Mouse (Mus musculus) limb, embryonic 14.5 days (tissue): ENCODE data around the gene Fam92b. TPM values are rescaled to one million over a fixed set of nuclear protein-coding genes. Genes with fewer than 3 reads are reported as not detected.

Experiments
- ATAC-seq: fragments of 200-750 bp; cut with Nextera tagmentation; 2 replicates; pipeline ENCODE4 v1.8.0; 2017; ENCODE audit warnings: low read depth, moderate number of reproducible peaks, moderate TSS enrichment; ENCODE audit not compliant: low FRiP score
- DNase-seq: peaks from one replicate; pipeline ENCODE4 v3.0.0-alpha.2; 2015; ENCODE audit warnings: low spot score
- H3K27ac ChIP-seq: fragments of 300-500 bp; sonication (generic); replicated peaks from 2 replicates; pipeline ENCODE4 v1.5.1; 2014; ENCODE audit warnings: low read depth, mild to moderate bottlenecking, low read length, moderate library complexity, mixed read lengths
- H3K27me3 ChIP-seq: fragments of 300-500 bp; sonication (generic); 2 replicates; pipeline ENCODE4 v1.6.1; 2014; ENCODE audit warnings: low read length, mixed read lengths; ENCODE audit not compliant: control insufficient read depth, insufficient read depth
- H3K36me3 ChIP-seq: fragments of 300-500 bp; sonication (generic); 2 replicates; pipeline ENCODE4 v1.6.1; 2014; ENCODE audit warnings: mild to moderate bottlenecking, low read length, moderate library complexity, mixed read lengths; ENCODE audit not compliant: control insufficient read depth, insufficient read depth
- H3K4me1 ChIP-seq: fragments of 300-500 bp; sonication (generic); 2 replicates; pipeline ENCODE4 v1.6.1; 2014; ENCODE audit warnings: antibody characterized with exemption, low read length, mixed read lengths; ENCODE audit not compliant: control insufficient read depth, insufficient read depth
- H3K4me2 ChIP-seq: fragments of 300-500 bp; sonication (generic); replicated peaks from 2 replicates; pipeline ENCODE4 v1.6.1; 2014; ENCODE audit warnings: low read depth, mild to moderate bottlenecking, low read length, moderate library complexity; ENCODE audit not compliant: severe bottlenecking
- H3K4me3 ChIP-seq: fragments of 300-500 bp; sonication (generic); replicated peaks from 2 replicates; pipeline ENCODE4 v1.5.1; 2014; ENCODE audit warnings: low read length
- H3K9ac ChIP-seq: fragments of 300-500 bp; sonication (generic); 2 replicates; pipeline ENCODE4 v1.6.1; 2014; ENCODE audit warnings: mild to moderate bottlenecking, low read depth, low read length, moderate library complexity; ENCODE audit not compliant: severe bottlenecking
- H3K9me3 ChIP-seq: fragments of 300-500 bp; sonication (generic); 2 replicates; pipeline ENCODE4 v1.6.1; 2016; ENCODE audit warnings: low read length; ENCODE audit not compliant: control insufficient read depth
- POLR2A ChIP-seq: fragments of 200-500 bp; IDR thresholded peaks from 2 replicates; pipeline ENCODE4 v1.8.0; 2012; ENCODE audit warnings: inconsistent platforms, mild to moderate bottlenecking, moderate library complexity, borderline replicate concordance; ENCODE audit not compliant: insufficient read depth, insufficient read length; ENCODE audit errors: extremely low read depth
- WGBS: fragments of 180-500 bp; shearing (Covaris S2); extraction: QIAGEN DNeasy Blood & Tissue Kit; methylation state at CpG from one replicate; pipeline ENCODE4 v1.1.7; 2014; 5-methylcytosine and 5-hydroxymethylcytosine counted together
- polyA plus RNA-seq, 2 experiments: library from polyadenylated mRNA; depleted of rRNA in 1 of 2; stranded (reverse) in 1 of 2; unstranded in 1 of 2; fragments of >200 nt; fragmentation: Nextera tagmentation in 1 of 2; extraction: Ambion mirVana in 1 of 2; gene quantifications; 2 replicates each; pipeline versions ENCODE4 v1.2.1 to v1.2.3; 2012 to 2014

Fam92b gene
- polyA plus RNA-seq, 2 experiments: not detected

DNA sequence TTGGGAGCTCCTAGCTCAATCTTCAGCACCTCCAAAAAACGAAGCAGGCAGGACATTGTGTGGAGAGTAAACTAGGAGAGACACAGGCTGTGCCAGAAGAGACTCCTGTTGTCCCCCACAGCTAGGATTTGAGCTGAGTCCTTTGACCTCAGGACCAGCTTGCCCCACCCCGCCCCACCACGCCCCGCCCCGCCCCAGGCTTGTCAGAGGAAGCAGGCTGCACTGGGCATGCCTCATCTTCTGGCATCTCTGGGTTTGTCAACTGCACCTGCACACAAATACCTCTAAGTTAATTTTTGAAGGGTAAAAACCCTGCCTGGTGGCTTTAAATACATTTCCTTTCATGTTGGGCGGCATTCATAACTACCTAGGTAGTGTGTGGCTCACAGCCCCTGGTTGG is 24.1 kb upstream of the Fam92b start:
- H3K27me3 ChIP-seq: no peaks in the 10 kb centered on the region
- no peak for DNase-seq
- H3K4me2 ChIP-seq: no peak overlapping the region
- no peak for ATAC-seq
- no peak overlapping the region for H3K9ac ChIP-seq
- no peak overlapping the region for H3K27ac ChIP-seq
- no peak overlapping the region for H3K4me3 ChIP-seq
- H3K9me3 ChIP-seq: peaks cover 5% of the 10 kb centered on the region
- H3K4me1 ChIP-seq: no peaks in the 10 kb centered on the region
- TF ChIP-seq POLR2A: no peak
- no peaks in the 10 kb centered on the region for H3K36me3 ChIP-seq
- WGBS: 77% methylated on average over 6 of the region's 6 CpGs

DNA sequence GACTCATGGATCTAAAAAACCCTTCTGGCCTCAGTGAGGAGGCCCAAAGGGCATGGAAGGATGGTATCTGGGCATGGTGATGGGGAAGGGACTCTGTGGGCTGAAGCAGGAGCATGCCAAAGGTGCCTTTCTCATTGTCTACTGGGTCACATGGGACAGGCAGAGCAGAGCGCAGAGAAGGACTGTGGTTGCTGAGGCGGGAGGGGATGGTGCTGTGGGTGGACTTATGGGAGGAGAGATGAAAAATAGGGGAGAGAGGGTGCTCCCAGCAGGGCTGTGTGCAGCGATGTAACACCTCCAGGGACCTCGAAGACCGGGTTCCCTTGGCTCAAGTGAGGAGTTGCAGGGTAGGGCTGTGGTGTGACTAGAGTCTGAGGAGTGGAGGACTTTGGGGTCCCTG is 14.9 kb upstream of the Fam92b start:
- no peaks in the 10 kb centered on the region for H3K9me3 ChIP-seq
- no peaks in the 10 kb centered on the region for H3K36me3 ChIP-seq
- no peak overlapping the region for H3K4me3 ChIP-seq
- H3K4me1 ChIP-seq: peaks cover 21% of the 10 kb centered on the region
- H3K9ac ChIP-seq: no peak overlapping the region
- WGBS: 97% methylated on average over 5 of the region's 5 CpGs
- peak overlapping the region; percentile 79 for H3K27ac ChIP-seq
- DNase-seq: no peak
- no peaks in the 10 kb centered on the region for H3K27me3 ChIP-seq
- TF ChIP-seq POLR2A: no peak
- no peak overlapping the region for H3K4me2 ChIP-seq
- no peak for ATAC-seq

DNA sequence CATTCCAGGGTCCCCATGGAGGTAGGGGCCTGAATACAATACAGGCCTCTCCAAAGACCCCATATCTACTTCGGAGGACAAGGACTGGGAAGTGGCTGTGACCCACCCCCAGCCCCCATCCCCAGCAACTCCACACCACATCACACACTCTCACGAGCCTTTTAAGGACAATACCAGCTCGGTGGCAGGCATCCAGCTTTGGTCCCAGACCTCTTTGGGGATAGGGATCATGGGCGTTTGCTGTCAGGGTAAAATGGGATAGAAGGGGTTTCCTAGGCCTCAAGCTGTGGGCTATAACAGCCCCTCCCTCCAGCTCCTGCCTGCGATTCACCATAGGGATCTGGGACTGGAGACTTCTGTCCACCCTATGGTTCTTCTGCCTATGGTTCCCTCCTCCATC is 14.4 kb upstream of the Fam92b start:
- H3K9ac ChIP-seq: peak overlapping the region; percentile 18; the same call in 1 of the 2 replicates
- no peak for TF ChIP-seq POLR2A
- no peak for DNase-seq
- 50% methylated on average over 5 of the region's 5 CpGs for WGBS
- ATAC-seq: no peak
- H3K4me1 ChIP-seq: peaks cover 23% of the 10 kb centered on the region
- no peaks in the 10 kb centered on the region for H3K27me3 ChIP-seq
- H3K9me3 ChIP-seq: no peaks in the 10 kb centered on the region
- H3K4me3 ChIP-seq: no peak overlapping the region
- no peaks in the 10 kb centered on the region for H3K36me3 ChIP-seq
- H3K27ac ChIP-seq: peak overlapping the region; percentile 79
- H3K4me2 ChIP-seq: peak overlapping the region; percentile 42

DNA sequence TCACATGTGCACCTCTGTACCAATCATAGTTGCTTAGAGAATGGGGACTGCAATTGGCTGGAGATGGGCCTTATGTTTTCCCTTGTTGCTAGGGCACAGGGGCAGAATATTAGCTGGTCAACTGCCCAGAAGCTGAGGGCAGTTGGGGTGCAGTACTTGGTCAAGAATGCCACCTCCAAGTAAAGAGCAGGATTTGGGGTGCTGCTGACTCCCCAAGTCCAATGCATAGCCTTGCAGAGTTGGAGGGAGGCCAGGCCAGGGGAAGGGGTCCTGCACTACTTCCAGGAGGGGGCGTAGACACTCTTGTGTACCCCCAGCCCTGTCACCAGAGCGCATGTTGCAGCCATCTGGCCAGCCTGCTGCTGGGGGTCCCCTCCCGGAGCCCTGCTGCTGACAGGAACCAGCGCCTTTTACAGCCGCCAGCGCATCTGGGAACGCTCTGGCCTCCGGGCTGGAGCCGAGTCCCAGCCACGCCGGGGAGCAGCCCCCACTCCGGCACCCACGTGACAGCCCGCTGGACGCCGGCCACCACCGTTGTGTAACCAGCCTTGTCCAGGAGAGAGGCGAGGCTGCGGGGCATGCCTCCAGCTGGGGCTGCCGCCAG is 13.6 kb upstream of the Fam92b start:
- peak overlapping the region; percentile 18 for H3K9ac ChIP-seq

DNA sequence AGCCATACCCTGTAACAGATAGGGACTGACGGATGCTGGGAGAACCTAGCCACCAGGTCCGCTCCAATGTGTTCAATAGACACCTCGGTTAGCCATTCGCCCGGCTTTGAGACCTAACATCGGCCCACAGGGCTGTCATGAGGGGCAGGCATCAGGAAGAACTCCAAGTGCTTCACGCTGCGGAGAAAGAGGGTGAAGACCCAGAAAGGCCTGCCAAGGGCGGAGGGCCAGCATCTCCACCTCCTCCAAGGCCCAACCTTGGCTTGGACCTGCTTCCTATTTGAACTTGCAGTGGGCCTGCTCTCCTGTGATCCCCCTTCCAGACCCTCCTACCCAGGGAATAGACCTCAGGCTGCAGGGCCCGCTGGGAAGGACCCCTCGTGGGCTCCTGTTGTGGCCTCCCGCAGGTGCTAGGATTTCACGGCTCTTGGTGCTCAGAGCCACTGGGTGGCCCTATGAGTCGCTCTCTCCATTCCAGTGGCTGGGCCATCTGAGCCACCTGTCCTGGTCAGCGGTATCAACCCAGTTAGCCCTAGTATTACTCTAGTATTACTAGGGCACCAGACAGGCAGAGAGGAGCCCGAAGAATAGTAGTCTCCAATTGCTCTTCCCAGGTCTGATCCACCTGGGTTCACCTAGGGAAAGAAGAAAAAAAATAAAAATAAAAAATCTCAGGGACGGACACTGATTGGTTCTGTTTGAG is 13.0 kb upstream of the Fam92b start:
- Histone ChIP-seq H3K4me2 (no peak overlapping the region), H3K4me3 (no peak overlapping the region), H3K9me3 (no peaks in the 10 kb centered on the region), H3K27me3 (no peaks in the 10 kb centered on the region), H3K9ac (no peak overlapping the region), H3K36me3 (no peaks in the 10 kb centered on the region), H3K4me1 (peaks cover 37% of the 10 kb centered on the region), H3K27ac (peak overlapping the region; percentile 79)
- ATAC-seq (no peak), DNase-seq (no peak)
- no peak for TF ChIP-seq POLR2A
- WGBS: 77% methylated on average over 17 of the region's 17 CpGs

More for the DNA sequence above, 13.6 kb upstream of the Fam92b start:
- TF ChIP-seq POLR2A: no peak
- Histone ChIP-seq H3K4me3 (peak overlapping the region; percentile 12; the same call in 1 of the 2 replicates), H3K27me3 (no peaks in the 10 kb centered on the region), H3K36me3 (no peaks in the 10 kb centered on the region), H3K27ac (peak overlapping the region; percentile 79), H3K4me1 (peaks cover 31% of the 10 kb centered on the region), H3K4me2 (peak overlapping the region; percentile 42), H3K9me3 (no peaks in the 10 kb centered on the region)
- peak; percentile 85 for DNase-seq
- ATAC-seq: peak; percentile 94
- WGBS: 11% methylated on average over 18 of the region's 20 CpGs

DNA sequence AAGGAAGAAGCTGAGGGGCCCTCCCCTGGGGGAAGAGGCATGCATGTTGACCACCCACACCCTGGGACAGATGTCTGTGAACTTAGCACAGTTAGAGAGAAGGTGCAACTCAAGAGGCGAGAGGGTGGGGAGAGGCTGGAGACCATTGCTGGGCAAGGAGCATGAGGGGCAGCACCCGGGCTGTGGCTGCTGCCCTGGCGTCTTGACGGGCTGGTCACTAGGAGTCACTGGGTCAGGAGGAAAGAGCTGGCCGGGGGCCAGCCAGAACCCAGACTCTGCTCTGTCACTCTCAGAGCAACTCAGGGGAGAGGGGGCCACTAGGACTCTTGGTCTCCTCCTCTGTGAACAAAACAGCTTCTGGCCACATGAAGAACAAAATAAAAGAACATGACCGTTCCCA is 12.2 kb upstream of the Fam92b start:
- no peak for DNase-seq
- no peaks in the 10 kb centered on the region for H3K27me3 ChIP-seq
- H3K27ac ChIP-seq: no peak overlapping the region
- H3K9me3 ChIP-seq: no peaks in the 10 kb centered on the region
- H3K9ac ChIP-seq: no peak overlapping the region
- WGBS: 66% methylated on average over 6 of the region's 6 CpGs
- H3K36me3 ChIP-seq: no peaks in the 10 kb centered on the region
- no peak overlapping the region for H3K4me3 ChIP-seq
- ATAC-seq: no peak
- H3K4me2 ChIP-seq: no peak overlapping the region
- H3K4me1 ChIP-seq: peaks cover 45% of the 10 kb centered on the region
- TF ChIP-seq POLR2A: no peak
